Mouse (Mus musculus) lung, adult 2 months (tissue): Measurements from ENCODE around the gene Sf3a3. TPM values are rescaled to one million over a fixed set of nuclear protein-coding genes. Genes with fewer than 3 reads are reported as not detected.

Experiments used
- DNase-seq: peaks from one replicate; pipeline ENCODE4 v3.0.0; 2022
- H3K4me1 ChIP-seq: fragments of 200-500 bp; 2 replicates; pipeline ENCODE4 v1.6.1; 2011; ENCODE audit warnings: low read length; ENCODE audit not compliant: control insufficient read depth, insufficient read depth
- H3K4me3 ChIP-seq: fragments of 200-500 bp; replicated peaks from 2 replicates; pipeline ENCODE3; 2011; ENCODE audit warnings: low read depth, mild to moderate bottlenecking, control low read depth, low read length; ENCODE audit errors: extremely low read depth
- CTCF ChIP-seq: fragments of 200-500 bp; IDR thresholded peaks from 2 replicates; pipeline ENCODE4 v1.5.1; 2011; ENCODE audit warnings: mild to moderate bottlenecking, low read length, control low read depth; ENCODE audit not compliant: insufficient read depth
- POLR2A ChIP-seq: fragments of 200-500 bp; IDR thresholded peaks from 2 replicates; pipeline ENCODE4 v1.6.1; 2011; ENCODE audit warnings: low read depth, mild to moderate bottlenecking, control low read depth, low read length, borderline replicate concordance; ENCODE audit errors: extremely low read depth
- WGBS: fragments of 180-500 bp; shearing (Covaris S2); methylation state at CpG from one replicate; pipeline ENCODE4 v1.1.7; 2018; 5-methylcytosine and 5-hydroxymethylcytosine counted together
- polyA plus RNA-seq: library from polyadenylated mRNA; depleted of rRNA; stranded (reverse); fragments of >200 nt; gene quantifications from 2 replicates; pipeline ENCODE4 v1.2.3, GENCODE M21; 2012; rRNA removed

Gene Sf3a3
- polyA plus RNA-seq, 1 experiment, result 11.5 TPM

GRCm38 (mm10) chr4:124768963-124769591 is 54.5 kb downstream of the Sf3a3 start:
- WGBS, result 70% methylated on average over 13 of the region's 13 CpGs
- peaks cover 35% of the 10 kb centered on the region for H3K4me1 ChIP-seq
- TF ChIP-seq POLR2A (no peak), CTCF (no peak)
- no peak overlapping the region for H3K4me3 ChIP-seq
- no peak for DNase-seq

- TF ChIP-seq POLR2A (no peak), CTCF (no peak)
- DNase-seq, result no peak
- Histone ChIP-seq H3K4me3 (no peak overlapping the region), H3K4me1 (peaks cover 37% of the 10 kb centered on the region)
- WGBS, result 59% methylated on average over 5 of the region's 5 CpGs
Measured at GRCm38 (mm10) chr4:124770624-124771023, 56.0 kb downstream of the Sf3a3 start.

- 33% methylated on average over 4 of the region's 4 CpGs for WGBS
- TF ChIP-seq CTCF (no peak), POLR2A (no peak)
- H3K4me1 ChIP-seq, result peaks cover 25% of the 10 kb centered on the region
- H3K4me3 ChIP-seq, result no peak overlapping the region
- no peak for DNase-seq
Measured at GRCm38 (mm10) chr4:124772125-124772524, 57.5 kb downstream of the Sf3a3 start.

GRCm38 (mm10) chr4:124773449-124773848 is 58.9 kb downstream of the Sf3a3 start:
- H3K4me3 ChIP-seq, result no peak overlapping the region
- TF ChIP-seq POLR2A (no peak), CTCF (no peak)
- DNase-seq, result no peak
- WGBS, result 57% methylated on average over 2 of the region's 2 CpGs
- peaks cover 20% of the 10 kb centered on the region for H3K4me1 ChIP-seq

- peaks cover 18% of the 10 kb centered on the region for H3K4me1 ChIP-seq
- TF ChIP-seq POLR2A, result no peak
- no peak for TF ChIP-seq CTCF
- WGBS, result 91% methylated on average over 6 of the region's 6 CpGs
- DNase-seq, result no peak
- H3K4me3 ChIP-seq, result no peak overlapping the region
Measured at GRCm38 (mm10) chr4:124773995-124774394, 59.4 kb downstream of the Sf3a3 start.

- no peak for TF ChIP-seq POLR2A
- no peak for TF ChIP-seq CTCF
- Histone ChIP-seq H3K4me3 (no peak overlapping the region), H3K4me1 (peaks cover 15% of the 10 kb centered on the region)
- no peak for DNase-seq
- WGBS, result 66% methylated on average over 2 of the region's 2 CpGs
Measured at GRCm38 (mm10) chr4:124774429-124774828, 59.9 kb downstream of the Sf3a3 start.

- Histone ChIP-seq H3K4me1 (no peaks in the 10 kb centered on the region), H3K4me3 (no peak overlapping the region)
- 94% methylated on average over 7 of the region's 7 CpGs for WGBS
- no peak for TF ChIP-seq POLR2A
- no peak for TF ChIP-seq CTCF
- no peak for DNase-seq
Measured at GRCm38 (mm10) chr4:124781361-124781760, 66.8 kb downstream of the Sf3a3 start.

Other genes with a start within 250 kb of the Sf3a3 start
- gene 3100002H09Rik, start 104.0 kb upstream of the Sf3a3 start, polyA plus RNA-seq, result not detected in 2 replicates
- gene Pou3f1, start 58.0 kb upstream of the Sf3a3 start, polyA plus RNA-seq, result 0.16 and 0.22 TPM in 2 replicates
- 4.4 and 7.2 TPM in 2 replicates for gene Utp11, start 21.2 kb upstream of the Sf3a3 start, polyA plus RNA-seq
- gene Fhl3, start 14.1 kb upstream of the Sf3a3 start, polyA plus RNA-seq, result 15.1 and 36.7 TPM in 2 replicates
- gene Inpp5b, start 27.1 kb downstream of the Sf3a3 start, polyA plus RNA-seq, result 62.1 and 93.3 TPM in 2 replicates
- gene Mtf1, start 87.3 kb downstream of the Sf3a3 start, polyA plus RNA-seq, result 6.5 and 8.0 TPM in 2 replicates
- 28.6 and 38.0 TPM in 2 replicates for gene Yrdc, start 135.9 kb downstream of the Sf3a3 start, polyA plus RNA-seq
- gene 1110065P20Rik, start 136.4 kb downstream of the Sf3a3 start, polyA plus RNA-seq, result 37.8 and 43.6 TPM in 2 replicates
- 0.29 and 0.32 TPM in 2 replicates for gene Maneal, start 147.4 kb downstream of the Sf3a3 start, polyA plus RNA-seq
- not detected in 2 replicates for gene Epha10, start 166.1 kb downstream of the Sf3a3 start, polyA plus RNA-seq
- 12.3 and 13.7 TPM in 2 replicates for gene 9930104L06Rik, start 222.3 kb downstream of the Sf3a3 start, polyA plus RNA-seq
- gene Cdca8, start 224.5 kb downstream of the Sf3a3 start, polyA plus RNA-seq, result 2.4 and 3.8 TPM in 2 replicates